Mouse (Mus musculus) brain, adult 2 months (tissue): Measurements from ENCODE around the gene Lmna.

ENCODE experiments used
- DNase-seq: peaks from one replicate; pipeline ENCODE4 v3.0.0; 2011; ENCODE audit warnings: low read depth, low spot score

Lmna gene

DNA sequence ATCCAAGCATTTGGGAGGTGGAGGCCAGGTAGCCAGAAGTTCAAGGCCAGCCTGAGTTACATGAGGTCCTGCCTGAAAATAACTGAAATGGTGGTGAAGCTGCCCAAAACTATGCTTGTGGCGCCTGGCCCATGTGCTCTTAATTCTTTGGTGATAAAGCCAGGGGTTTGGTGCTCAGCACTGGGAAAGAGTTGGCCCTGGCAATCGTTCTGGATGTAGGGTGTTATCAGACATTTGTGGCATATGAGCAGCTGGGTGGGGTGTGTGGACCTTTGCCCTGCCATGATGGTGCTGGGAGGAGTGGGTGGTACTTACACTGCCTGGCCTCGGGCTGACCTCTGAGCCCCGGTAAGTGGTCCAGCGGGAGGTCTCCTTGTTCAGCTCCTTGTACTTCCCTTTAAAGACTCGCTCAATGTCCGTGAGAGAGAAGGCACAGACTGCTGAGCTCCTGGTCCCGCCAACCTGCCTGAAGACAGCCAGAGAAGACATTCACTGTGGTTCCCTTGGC, 62.0 kb downstream of the Lmna start:
- DNase-seq: no peak

DNA sequence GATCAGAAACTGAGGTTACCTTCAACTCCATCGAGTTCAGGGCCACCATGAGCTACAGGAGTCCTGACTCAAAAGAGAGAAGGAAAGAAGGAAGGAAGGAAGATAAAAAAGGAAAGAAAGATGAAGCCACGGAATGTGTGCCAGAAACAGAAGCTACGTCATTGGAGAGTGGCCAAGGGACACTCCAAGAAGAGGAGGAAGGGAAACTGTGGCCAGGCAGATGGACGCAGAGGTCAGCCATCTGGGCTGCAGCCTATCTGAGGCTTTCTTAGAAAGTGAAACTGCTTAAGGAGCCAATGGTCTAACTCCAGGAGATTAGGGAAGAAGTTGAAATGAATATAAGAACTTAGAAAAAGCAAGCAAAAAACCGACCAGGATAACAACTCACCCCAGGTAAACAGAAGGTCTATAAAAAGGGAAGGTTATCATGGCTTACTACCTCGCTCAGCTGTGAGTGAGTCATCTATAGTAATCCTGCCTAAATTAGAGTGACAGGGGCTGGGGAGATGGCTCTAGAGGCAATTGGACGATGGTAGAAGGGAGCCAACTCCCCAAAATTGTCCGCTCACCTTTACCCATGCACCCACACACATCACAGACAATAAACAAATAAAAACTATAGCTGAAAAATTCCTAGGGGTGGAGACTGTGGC, 63.2 kb downstream of the Lmna start:
- DNase-seq: peak; percentile 66

DNA sequence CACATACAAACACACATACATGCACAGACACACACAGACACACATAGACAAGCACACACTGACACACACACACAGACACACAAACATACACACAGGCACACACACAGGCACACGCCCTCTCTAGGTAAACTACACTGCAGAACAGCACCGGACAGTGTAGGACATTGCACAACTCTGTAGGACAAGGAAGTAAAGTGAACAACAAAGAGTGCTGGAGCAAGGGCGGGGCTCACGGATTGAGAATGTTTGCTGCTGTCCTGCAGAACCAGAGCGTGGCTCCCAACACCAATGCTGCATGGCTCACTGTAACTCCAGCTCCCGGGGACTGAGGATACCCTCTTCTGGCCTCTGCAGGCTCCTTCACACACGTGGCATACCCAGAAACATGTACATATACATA, 66.9 kb downstream of the Lmna start:
- no peak for DNase-seq

DNA sequence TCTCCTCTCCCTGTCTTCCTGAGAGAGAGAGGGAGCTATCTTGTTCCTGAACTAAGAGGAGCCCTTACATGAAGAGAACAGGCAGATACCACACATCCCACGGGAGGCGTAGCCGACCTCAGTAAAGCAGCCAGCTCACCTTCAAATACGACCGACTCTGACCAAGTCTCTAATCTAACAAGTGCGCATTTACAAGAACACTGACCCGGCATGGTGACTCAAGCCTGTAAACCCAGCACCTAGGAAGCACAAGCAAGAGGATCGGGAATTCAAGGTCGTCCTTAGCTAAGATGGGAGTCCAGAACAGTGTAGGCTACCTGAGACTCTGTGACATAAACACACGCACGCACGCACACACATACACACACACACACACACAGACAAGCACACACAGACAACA, 67.3 kb downstream of the Lmna start:
- DNase-seq: no peak

DNA sequence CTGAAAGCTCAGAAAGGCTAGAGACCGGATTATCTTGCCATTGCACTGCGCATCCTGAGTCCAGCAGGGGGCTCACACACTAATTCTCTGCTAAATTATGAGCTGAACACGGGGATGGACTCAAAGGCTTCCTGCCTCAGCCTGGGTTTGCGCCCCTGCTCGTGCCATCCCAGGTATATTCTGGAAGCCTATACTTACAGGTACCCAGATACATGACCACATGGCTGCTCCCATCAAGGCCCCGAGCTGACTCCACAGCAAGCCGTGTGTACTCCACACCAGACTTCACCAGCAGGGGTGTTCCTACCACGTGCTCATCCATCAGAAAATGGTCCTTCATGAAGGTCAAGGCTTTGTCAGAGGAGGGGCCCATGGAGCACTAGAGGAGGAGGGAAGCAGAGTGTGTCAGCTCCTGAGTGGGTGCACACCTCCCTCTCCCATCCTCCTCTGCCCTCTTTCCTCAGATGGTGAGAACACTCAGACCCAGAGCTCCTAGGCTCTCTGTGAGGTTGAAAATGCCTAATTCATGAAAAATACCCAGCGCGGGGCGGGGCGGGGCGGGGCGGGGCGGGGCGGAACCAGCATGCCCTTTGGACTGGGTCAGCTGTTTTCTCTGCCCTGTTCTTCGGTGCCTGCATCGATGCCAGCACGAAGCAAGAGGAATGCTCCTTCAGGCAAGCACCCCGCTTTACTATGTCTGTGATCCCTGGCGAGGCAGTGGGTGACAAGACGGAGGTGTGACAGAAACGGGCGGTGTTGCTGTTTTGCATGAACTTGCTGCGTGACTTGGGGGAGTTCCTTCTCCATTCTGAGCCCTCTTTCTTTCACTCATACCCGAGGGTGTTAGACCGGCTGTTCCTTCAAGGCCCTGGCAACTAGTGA, 69.0 kb downstream of the Lmna start:
- peak; percentile 83 for DNase-seq

DNA sequence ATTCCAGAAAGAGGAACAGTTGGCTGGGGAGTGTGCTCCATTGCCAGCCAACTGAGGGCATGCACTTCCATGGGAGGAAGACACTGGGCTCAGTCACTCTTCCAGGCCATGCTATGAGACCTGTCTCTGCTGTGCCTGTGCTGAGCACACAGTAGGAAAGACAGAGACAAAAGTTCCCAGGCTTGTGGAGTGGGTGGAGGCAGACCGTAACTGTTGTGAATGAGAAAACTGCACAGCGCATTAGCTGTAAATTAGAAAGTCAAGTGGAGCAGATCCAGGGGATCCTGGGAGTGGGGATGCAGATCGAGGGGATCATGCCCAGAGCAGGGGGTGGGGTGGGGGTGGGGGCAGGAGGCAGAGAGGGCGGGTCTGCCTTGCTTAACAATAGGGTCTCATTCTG, 70.2 kb downstream of the Lmna start:
- peak; percentile 24 for DNase-seq

DNA sequence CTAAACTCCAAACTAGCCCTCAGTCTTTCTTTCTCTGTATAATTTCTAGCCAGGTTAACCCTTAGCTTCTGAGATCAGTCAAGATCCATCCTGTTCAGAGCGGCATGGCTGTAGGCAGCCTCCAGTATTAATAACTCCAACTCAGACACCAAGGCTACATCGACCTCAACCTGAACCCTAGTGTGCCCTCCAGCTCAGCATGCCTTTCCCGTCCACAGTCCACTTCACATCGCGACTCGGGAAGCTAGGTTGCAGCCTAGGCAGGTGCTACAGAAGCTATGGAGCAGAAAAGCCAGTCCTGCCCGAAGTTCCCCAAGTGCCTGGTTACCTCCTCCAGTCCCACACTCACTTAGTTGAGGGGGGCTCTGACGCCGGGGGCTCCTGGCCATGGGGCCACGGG, 72.3 kb downstream of the Lmna start:
- no peak for DNase-seq

DNA sequence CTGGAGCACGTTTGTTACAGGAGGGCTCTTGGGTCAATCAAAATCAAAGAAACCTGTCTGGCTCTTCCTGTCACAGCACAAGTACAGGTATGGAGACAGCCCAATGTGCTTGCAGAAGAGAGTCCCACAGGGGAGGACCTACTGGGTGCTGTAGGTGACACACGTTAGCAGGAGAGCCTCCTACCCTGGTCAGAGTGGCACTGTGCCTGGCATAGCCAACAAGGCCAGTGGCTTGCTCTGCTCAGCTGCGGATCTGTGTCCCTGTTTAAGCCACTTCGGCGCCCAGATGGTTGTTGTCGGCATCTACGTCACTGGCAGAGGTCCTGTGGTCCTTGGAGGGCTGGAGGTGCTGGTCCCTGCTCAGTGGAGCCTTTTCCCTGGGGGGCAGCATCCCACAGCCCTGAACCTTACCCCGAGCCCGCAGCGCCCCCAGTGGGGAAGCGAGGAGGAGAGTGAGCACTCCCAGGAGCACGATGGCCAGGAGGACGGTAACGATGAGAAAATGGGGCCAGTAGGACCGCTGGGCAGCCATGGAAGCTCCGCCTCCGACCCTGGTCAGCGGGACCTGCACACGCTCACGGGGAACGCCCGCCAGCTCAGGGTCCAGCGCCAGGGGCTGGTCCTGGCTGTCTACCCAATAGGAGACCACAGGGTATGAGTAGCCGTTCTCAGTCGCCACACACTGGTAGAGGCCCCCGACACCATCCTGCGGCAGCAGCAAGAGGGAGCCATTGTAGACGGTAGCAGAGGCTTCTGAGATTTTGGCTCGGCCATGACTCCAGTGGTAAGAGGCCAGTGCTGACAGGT, 73.2 kb downstream of the Lmna start:
- peak; percentile 81 for DNase-seq

DNA sequence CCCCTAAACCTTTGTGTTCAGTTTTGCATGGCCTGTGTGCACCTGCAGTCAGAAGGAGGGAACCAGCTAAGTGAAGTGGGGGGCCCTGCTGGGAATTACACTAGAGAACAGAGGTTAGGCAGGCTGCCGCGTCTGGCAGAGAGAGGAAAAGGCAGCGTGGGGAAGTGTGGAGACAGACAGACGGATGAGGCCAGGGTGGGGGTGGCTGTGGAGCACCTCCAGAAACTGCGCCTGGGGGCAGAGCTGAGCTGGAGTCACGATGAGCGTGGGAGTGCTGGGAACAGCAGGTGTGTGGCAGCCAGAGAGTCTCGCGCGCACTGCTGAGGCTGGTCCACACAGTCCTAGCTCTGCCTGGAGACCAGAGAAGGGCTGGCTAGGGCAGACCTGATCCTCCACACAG, 74.2 kb downstream of the Lmna start:
- DNase-seq: peak; percentile 94
